Mouse (Mus musculus) kidney, embryonic 14.5 days (tissue): ENCODE results near the gene Fastk. TPM values are rescaled to one million over a fixed set of nuclear protein-coding genes. Genes with fewer than 3 reads are reported as not detected.

Experiments
- ATAC-seq: fragments of 200-750 bp; cut with Nextera tagmentation; 2 replicates; pipeline ENCODE4 v1.8.0; 2017; ENCODE audit warnings: moderate number of reproducible peaks, mild to moderate bottlenecking, moderate TSS enrichment, moderate library complexity; ENCODE audit not compliant: low FRiP score, low TSS enrichment
- H3K27ac ChIP-seq: fragments of 300-500 bp; sonication (generic); 2 replicates; pipeline ENCODE4 v1.5.1; 2014; ENCODE audit warnings: low read depth, mild to moderate bottlenecking, low read length, moderate library complexity, mixed read lengths
- H3K27me3 ChIP-seq: fragments of 300-500 bp; sonication (generic); 2 replicates; pipeline ENCODE4 v1.6.1; 2014; ENCODE audit warnings: mild to moderate bottlenecking, low read length; ENCODE audit not compliant: control insufficient read depth, insufficient read depth
- H3K36me3 ChIP-seq: fragments of 300-500 bp; sonication (generic); 2 replicates; pipeline ENCODE4 v1.6.1; 2014; ENCODE audit warnings: low read length, mixed read lengths; ENCODE audit not compliant: control insufficient read depth, insufficient read depth
- H3K4me1 ChIP-seq: fragments of 300-500 bp; sonication (generic); 2 replicates; pipeline ENCODE4 v1.6.1; 2014; ENCODE audit warnings: low read length, mixed read lengths; ENCODE audit not compliant: control insufficient read depth, insufficient read depth
- H3K4me2 ChIP-seq: fragments of 300-500 bp; sonication (generic); replicated peaks from 2 replicates; pipeline ENCODE4 v1.6.1; 2014; ENCODE audit warnings: low read depth, mild to moderate bottlenecking, low read length
- H3K4me3 ChIP-seq: fragments of 300-500 bp; sonication (generic); 2 replicates; pipeline ENCODE4 v1.5.1; 2014; ENCODE audit warnings: mild to moderate bottlenecking, low read length
- H3K9ac ChIP-seq: fragments of 300-500 bp; sonication (generic); 2 replicates; pipeline ENCODE4 v1.6.1; 2014; ENCODE audit warnings: low read depth, mild to moderate bottlenecking, low read length, moderate library complexity
- H3K9me3 ChIP-seq: fragments of 300-500 bp; sonication (generic); 2 replicates; pipeline ENCODE4 v1.6.1; 2016; ENCODE audit warnings: low read length; ENCODE audit not compliant: control insufficient read depth
- WGBS: fragments of 180-500 bp; shearing (Covaris S2); extraction: QIAGEN DNeasy Blood & Tissue Kit; methylation state at CpG from one replicate; pipeline ENCODE4 v1.1.7; 2014; 5-methylcytosine and 5-hydroxymethylcytosine counted together
- polyA plus RNA-seq: library from polyadenylated mRNA; unstranded; fragments of >200 nt; fragmentation: Nextera tagmentation; extraction: Ambion mirVana; gene quantifications from 2 replicates; pipeline ENCODE4 v1.2.1, GENCODE M21; 2014

Gene Fastk
- polyA plus RNA-seq, 1 experiment from 2014 or later, result 105 TPM

DNA sequence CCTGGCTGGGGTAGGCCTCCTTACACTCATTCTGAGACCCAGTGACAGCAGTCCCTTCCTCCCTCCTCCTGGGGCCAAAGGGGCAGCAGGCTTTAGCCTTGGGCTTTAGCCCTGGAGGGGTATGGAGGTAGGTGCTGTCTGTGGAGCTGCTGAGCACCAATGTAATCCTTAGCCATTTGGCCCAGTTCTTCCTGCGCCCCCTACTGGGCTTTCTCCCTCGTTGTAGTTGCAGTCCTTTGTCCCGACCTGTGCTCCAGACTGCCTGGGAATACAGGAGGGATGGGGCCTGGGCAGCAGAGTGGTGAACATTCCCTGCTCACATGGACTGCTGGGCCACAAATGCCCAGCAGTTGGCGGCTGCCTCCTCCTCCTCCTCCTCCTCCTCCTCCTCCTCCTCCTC, 36.6 kb upstream of the Fastk start:
- peaks cover 7% of the 10 kb centered on the region; the same call in 1 of the 2 replicates for H3K4me1 ChIP-seq
- no peaks in the 10 kb centered on the region for H3K9me3 ChIP-seq
- 0 out of 2 replicates have a peak overlapping the region, but pooled peaks have one; percentile 8 for H3K9ac ChIP-seq
- ATAC-seq, result peak; percentile 40; the same call in 1 of the 2 replicates
- H3K27me3 ChIP-seq, result no peaks in the 10 kb centered on the region
- 8% methylated on average over 4 of the region's 4 CpGs for WGBS
- H3K4me3 ChIP-seq, result no peak overlapping the region
- peaks cover 75% of the 10 kb centered on the region for H3K36me3 ChIP-seq
- no peak overlapping the region for H3K4me2 ChIP-seq
- H3K27ac ChIP-seq, result no peak overlapping the region

GRCm38 (mm10) chr5:24477909-24478308, 32.8 kb upstream of the Fastk start:
- H3K4me1 ChIP-seq, result peaks cover 14% of the 10 kb centered on the region; the same call in 1 of the 2 replicates

GRCm38 (mm10) chr5:24475476-24476241, 30.6 kb upstream of the Fastk start:
- H3K4me1 ChIP-seq, result peaks cover 18% of the 10 kb centered on the region; the same call in 1 of the 2 replicates
- peak overlapping the region; percentile 50 for H3K4me3 ChIP-seq
- peak overlapping the region; percentile 51; the same call in 1 of the 2 replicates for H3K9ac ChIP-seq
- H3K27ac ChIP-seq, result no peak overlapping the region
- H3K4me2 ChIP-seq, result peak overlapping the region; percentile 92; the same call in 1 of the 2 replicates
- peaks cover 6% of the 10 kb centered on the region; the same call in 1 of the 2 replicates for H3K27me3 ChIP-seq
- H3K9me3 ChIP-seq, result no peaks in the 10 kb centered on the region
- peaks cover 44% of the 10 kb centered on the region for H3K36me3 ChIP-seq
- WGBS, result 79% methylated on average over 6 of the region's 6 CpGs
- ATAC-seq, result 0 out of 2 replicates have a peak, but pooled peaks have one; percentile 10

More at GRCm38 (mm10) chr5:24477909-24478308, 32.8 kb upstream of the Fastk start:
- no peaks in the 10 kb centered on the region for H3K9me3 ChIP-seq
- no peak overlapping the region for H3K27ac ChIP-seq
- 45% methylated on average over 9 of the region's 9 CpGs for WGBS
- H3K9ac ChIP-seq, result no peak overlapping the region
- no peak for ATAC-seq
- H3K36me3 ChIP-seq, result peaks cover 62% of the 10 kb centered on the region
- no peak overlapping the region for H3K4me3 ChIP-seq
- peaks cover 6% of the 10 kb centered on the region; the same call in 1 of the 2 replicates for H3K27me3 ChIP-seq
- no peak overlapping the region for H3K4me2 ChIP-seq

DNA sequence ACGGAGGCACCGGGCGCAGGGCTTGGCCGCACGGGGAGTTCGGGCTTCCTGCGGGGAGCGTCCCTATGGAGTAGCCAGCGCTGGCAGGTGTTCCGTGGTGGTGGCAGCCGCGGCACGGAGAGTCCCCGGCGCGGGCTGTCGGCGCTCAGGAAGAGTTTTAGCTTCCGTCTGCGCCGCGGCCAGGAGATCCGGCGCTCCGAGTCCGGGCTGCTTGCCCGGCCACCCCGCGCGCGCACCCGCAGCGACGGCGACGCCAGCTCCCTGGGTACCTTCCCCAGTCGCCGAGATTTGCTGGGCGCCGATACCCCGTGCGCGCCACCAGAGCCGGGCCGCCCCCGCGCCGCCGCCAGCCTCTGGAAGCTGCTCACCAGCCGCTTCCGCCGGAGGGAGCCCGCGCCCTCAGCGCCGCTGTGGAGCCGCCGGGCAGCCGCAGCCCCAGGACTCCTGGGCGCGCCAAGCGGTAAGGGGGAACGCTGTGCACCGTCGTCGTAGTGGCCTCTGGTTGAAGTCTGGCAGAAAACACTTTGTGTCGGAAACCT, 29.7 kb upstream of the Fastk start:
- ATAC-seq, result peak; percentile 18; the same call in 1 of the 2 replicates

DNA sequence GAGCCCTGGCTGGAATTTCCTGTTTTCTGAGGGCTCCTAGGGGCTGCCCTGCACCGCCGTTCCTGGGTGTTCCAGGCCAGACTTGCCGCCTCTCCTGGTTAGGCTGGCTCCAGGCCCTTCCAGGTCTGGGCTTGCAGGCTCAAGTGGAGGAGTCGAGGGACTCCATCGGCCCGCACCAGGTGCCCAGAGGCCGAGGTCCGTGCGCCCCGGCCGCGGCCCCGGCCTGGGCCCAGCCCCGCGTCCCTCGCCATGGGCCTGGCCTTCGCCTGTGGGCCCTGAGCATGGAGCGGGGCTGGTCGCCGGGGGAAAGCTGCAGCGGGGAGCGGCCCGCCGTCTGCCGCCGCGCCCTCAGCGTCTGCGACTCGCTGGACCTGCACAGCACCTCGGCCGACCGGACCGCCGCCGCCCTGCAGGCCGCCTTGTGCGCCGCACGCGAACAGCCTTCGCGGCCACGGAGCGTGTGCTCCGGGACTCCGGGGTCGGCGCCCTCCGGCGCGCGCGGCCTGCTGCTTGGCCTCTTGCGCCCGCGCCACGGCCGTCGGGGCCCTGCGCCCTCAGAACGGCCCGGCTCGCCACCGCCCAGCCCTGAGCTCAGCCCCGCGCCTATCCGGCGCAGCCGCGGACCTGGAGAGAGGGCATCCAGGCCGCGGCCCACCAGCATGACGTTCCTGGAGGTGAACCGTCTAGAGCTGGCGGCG, 29.1 kb upstream of the Fastk start:
- Histone ChIP-seq H3K4me3 (peak overlapping the region; percentile 50), H3K36me3 (peaks cover 29% of the 10 kb centered on the region), H3K4me1 (peaks cover 18% of the 10 kb centered on the region; the same call in 1 of the 2 replicates), H3K4me2 (peak overlapping the region; percentile 92), H3K27me3 (peaks cover 6% of the 10 kb centered on the region; the same call in 1 of the 2 replicates), H3K27ac (no peak overlapping the region; the same call in 1 of the 2 replicates), H3K9me3 (no peaks in the 10 kb centered on the region), H3K9ac (peak overlapping the region; percentile 51)
- WGBS, result 2% methylated on average over 57 of the region's 77 CpGs
- ATAC-seq, result peak; percentile 50

More for the DNA sequence above, 29.7 kb upstream of the Fastk start:
- Histone ChIP-seq H3K9ac (peak overlapping the region; percentile 51), H3K9me3 (no peaks in the 10 kb centered on the region), H3K4me2 (peak overlapping the region; percentile 92), H3K4me1 (peaks cover 18% of the 10 kb centered on the region; the same call in 1 of the 2 replicates), H3K4me3 (peak overlapping the region; percentile 50), H3K27me3 (peaks cover 6% of the 10 kb centered on the region; the same call in 1 of the 2 replicates), H3K27ac (no peak overlapping the region), H3K36me3 (peaks cover 35% of the 10 kb centered on the region)
- WGBS, result 2% methylated on average over 60 of the region's 67 CpGs

DNA sequence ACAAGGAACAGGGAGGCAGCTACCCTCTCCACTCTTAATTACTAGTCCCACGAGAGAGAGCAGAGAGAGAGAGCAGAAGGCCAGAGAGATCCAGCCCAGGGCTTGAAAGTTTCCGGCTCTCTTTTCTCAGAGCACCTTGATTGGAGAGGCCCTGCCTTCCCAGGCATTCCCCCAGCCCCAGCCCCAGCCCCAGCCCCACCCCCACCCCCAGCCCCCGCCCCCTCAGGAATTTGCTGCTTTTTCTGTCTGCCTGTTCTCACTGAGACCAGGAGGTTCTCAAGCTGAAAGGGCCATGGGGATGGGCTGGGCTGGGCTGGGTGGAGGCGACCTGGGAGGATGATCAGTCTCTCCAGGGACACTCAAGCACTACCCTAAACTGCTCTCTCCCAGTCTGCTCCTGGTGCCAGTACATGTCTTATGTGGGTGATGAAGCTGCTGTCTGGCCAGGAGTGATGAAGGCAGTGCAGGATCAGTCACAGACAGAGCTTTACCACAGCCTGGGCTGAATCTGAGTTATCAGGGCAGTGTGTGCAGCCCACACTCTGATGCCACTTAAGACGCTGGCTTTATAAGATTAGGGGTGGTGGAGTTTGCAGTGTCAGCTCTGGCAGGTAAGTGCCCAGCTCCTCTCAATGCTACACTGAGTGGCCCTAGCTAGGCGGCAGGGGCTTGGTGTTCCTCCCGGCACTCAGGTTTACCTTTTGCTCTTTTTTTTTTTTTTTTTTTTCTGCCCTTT, 28.0 kb upstream of the Fastk start:
- no peak overlapping the region; the same call in 1 of the 2 replicates for H3K4me3 ChIP-seq
- no peaks in the 10 kb centered on the region for H3K9me3 ChIP-seq
- no peak overlapping the region for H3K27ac ChIP-seq
- 26% methylated on average over 6 of the region's 7 CpGs for WGBS
- peaks cover 6% of the 10 kb centered on the region; the same call in 1 of the 2 replicates for H3K27me3 ChIP-seq
- H3K36me3 ChIP-seq, result peaks cover 18% of the 10 kb centered on the region
- H3K4me2 ChIP-seq, result no peak overlapping the region
- no peak for ATAC-seq
- no peak overlapping the region for H3K9ac ChIP-seq
- H3K4me1 ChIP-seq, result peaks cover 18% of the 10 kb centered on the region; the same call in 1 of the 2 replicates

DNA sequence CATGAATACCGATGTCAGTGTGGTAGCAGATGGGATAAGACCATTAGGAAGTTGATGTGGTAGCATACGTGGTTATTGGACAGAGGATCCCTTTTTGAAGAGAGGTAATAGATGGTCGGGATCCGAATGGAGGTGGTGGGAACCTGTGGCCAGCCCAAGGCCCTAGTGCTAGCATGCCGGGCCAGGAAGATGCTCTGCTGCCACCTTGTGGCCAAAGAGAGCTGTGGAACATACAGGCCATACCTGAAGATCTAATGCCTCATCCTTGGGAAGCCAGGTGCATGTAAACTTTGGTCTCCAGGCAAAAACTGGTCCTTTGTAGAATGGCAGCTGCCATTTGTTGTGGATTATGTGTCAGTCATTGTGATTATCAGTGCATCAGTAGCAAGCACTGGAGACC, 25.5 kb upstream of the Fastk start:
- Histone ChIP-seq H3K36me3 (no peaks in the 10 kb centered on the region; the same call in 1 of the 2 replicates), H3K4me2 (no peak overlapping the region), H3K27me3 (peaks cover 6% of the 10 kb centered on the region; the same call in 1 of the 2 replicates), H3K4me3 (no peak overlapping the region), H3K9me3 (no peaks in the 10 kb centered on the region), H3K4me1 (peaks cover 18% of the 10 kb centered on the region; the same call in 1 of the 2 replicates), H3K27ac (no peak overlapping the region), H3K9ac (no peak overlapping the region)
- ATAC-seq, result no peak
- WGBS, result 11% methylated on average over 5 of the region's 5 CpGs

GRCm38 (mm10) chr5:24466762-24467161, 21.7 kb upstream of the Fastk start:
- WGBS, result 71% methylated on average over 12 of the region's 12 CpGs
- Histone ChIP-seq H3K27me3 (no peaks in the 10 kb centered on the region), H3K4me1 (0 out of 2 replicates have a peak, but pooled peaks cover 4% of the 10 kb centered on the region), H3K9me3 (no peaks in the 10 kb centered on the region), H3K27ac (no peak overlapping the region), H3K4me3 (no peak overlapping the region), H3K9ac (no peak overlapping the region), H3K36me3 (peaks cover under 1% of the 10 kb centered on the region; the same call in 1 of the 2 replicates), H3K4me2 (no peak overlapping the region)
- no peak for ATAC-seq
